Mouse (Mus musculus): ENCODE results near the gene Epo. TPM values are rescaled to one million over a fixed set of nuclear protein-coding genes. Genes with fewer than 3 reads are reported as not detected.

Epo gene
- polyA plus RNA-seq, 1 experiment from 2014 or later, result 0.80 TPM

- H3K36me3 ChIP-seq (ENCODE audit: control insufficient read depth, insufficient read depth, low read length), result peaks cover 77% of the 10 kb centered on the region
Observed at GRCm38 (mm10) chr5:137527413-137527812, 5.6 kb downstream of the Epo start.

GRCm38 (mm10) chr5:137526192-137526936, 6.7 kb downstream of the Epo start:
- Histone ChIP-seq H3K9me3 (ENCODE audit: control insufficient read depth, low read length) (no peaks in the 10 kb centered on the region), H3K4me2 (ENCODE audit: low read length) (no peak overlapping the region), H3K9ac (ENCODE audit: low read length) (no peak overlapping the region), H3K27me3 (replicated peaks; ENCODE audit: control insufficient read depth, insufficient read depth, low read length) (no peaks in the 10 kb centered on the region), H3K27ac (ENCODE audit: low read depth) (no peak overlapping the region), H3K4me3 (ENCODE audit: low read depth, low read length) (no peak overlapping the region), H3K36me3 (ENCODE audit: control insufficient read depth, insufficient read depth, low read length) (peaks cover 88% of the 10 kb centered on the region), H3K4me1 (replicated peaks; ENCODE audit: control insufficient read depth, insufficient read depth, low read length) (peaks cover 9% of the 10 kb centered on the region; the same call in 1 of the 2 replicates)
- DNase-seq (ENCODE audit: low spot score) (no peak), ATAC-seq (replicated peaks; ENCODE audit: low FRiP score, low TSS enrichment, low read depth) (no peak)
- WGBS, result 55% methylated on average over 16 of the region's 16 CpGs

More at GRCm38 (mm10) chr5:137527413-137527812, 5.6 kb downstream of the Epo start:
- Histone ChIP-seq H3K4me3 (ENCODE audit: low read depth, low read length) (no peak overlapping the region), H3K4me1 (replicated peaks; ENCODE audit: control insufficient read depth, insufficient read depth, low read length) (peaks cover 9% of the 10 kb centered on the region; the same call in 1 of the 2 replicates), H3K4me2 (ENCODE audit: low read length) (no peak overlapping the region), H3K27ac (ENCODE audit: low read depth) (no peak overlapping the region), H3K27me3 (replicated peaks; ENCODE audit: control insufficient read depth, insufficient read depth, low read length) (no peaks in the 10 kb centered on the region), H3K9ac (ENCODE audit: low read length) (no peak overlapping the region), H3K9me3 (ENCODE audit: control insufficient read depth, low read length) (no peaks in the 10 kb centered on the region)
- ATAC-seq (replicated peaks; ENCODE audit: low FRiP score, low TSS enrichment, low read depth) (no peak), DNase-seq (ENCODE audit: low spot score) (no peak)
- WGBS, result 43% methylated on average over 1 of the region's 1 CpGs

- Histone ChIP-seq H3K27ac (ENCODE audit: low read depth) (no peak overlapping the region), H3K4me3 (ENCODE audit: low read depth, low read length) (no peak overlapping the region), H3K27me3 (replicated peaks; ENCODE audit: control insufficient read depth, insufficient read depth, low read length) (no peaks in the 10 kb centered on the region), H3K36me3 (ENCODE audit: control insufficient read depth, insufficient read depth, low read length) (peaks cover 96% of the 10 kb centered on the region), H3K9me3 (ENCODE audit: control insufficient read depth, low read length) (no peaks in the 10 kb centered on the region), H3K4me2 (ENCODE audit: low read length) (no peak overlapping the region), H3K9ac (ENCODE audit: low read length) (no peak overlapping the region), H3K4me1 (replicated peaks; ENCODE audit: control insufficient read depth, insufficient read depth, low read length) (peaks cover 9% of the 10 kb centered on the region; the same call in 1 of the 2 replicates)
- ATAC-seq (replicated peaks; ENCODE audit: low FRiP score, low TSS enrichment, low read depth) (no peak), DNase-seq (ENCODE audit: low spot score) (no peak)
- 75% methylated on average over 16 of the region's 16 CpGs for WGBS
Observed at GRCm38 (mm10) chr5:137525511-137525910, 7.5 kb downstream of the Epo start.

GRCm38 (mm10) chr5:137524671-137525070, 8.4 kb downstream of the Epo start:
- Histone ChIP-seq H3K4me3 (ENCODE audit: low read depth, low read length) (no peak overlapping the region), H3K27me3 (replicated peaks; ENCODE audit: control insufficient read depth, insufficient read depth, low read length) (no peaks in the 10 kb centered on the region), H3K9me3 (ENCODE audit: control insufficient read depth, low read length) (no peaks in the 10 kb centered on the region), H3K36me3 (ENCODE audit: control insufficient read depth, insufficient read depth, low read length) (peaks cover 98% of the 10 kb centered on the region), H3K9ac (ENCODE audit: low read length) (no peak overlapping the region), H3K4me1 (replicated peaks; ENCODE audit: control insufficient read depth, insufficient read depth, low read length) (0 out of 2 replicates have a peak, but pooled peaks cover 4% of the 10 kb centered on the region), H3K27ac (ENCODE audit: low read depth) (no peak overlapping the region), H3K4me2 (ENCODE audit: low read length) (no peak overlapping the region)
- no peak for DNase-seq (ENCODE audit: low spot score)
- no peak for ATAC-seq (replicated peaks; ENCODE audit: low FRiP score, low TSS enrichment, low read depth)
- 86% methylated on average over 13 of the region's 13 CpGs for WGBS

GRCm38 (mm10) chr5:137524251-137524515, 8.9 kb downstream of the Epo start:
- WGBS, result 85% methylated on average over 8 of the region's 8 CpGs
- Histone ChIP-seq H3K9ac (ENCODE audit: low read length) (no peak overlapping the region), H3K4me3 (ENCODE audit: low read depth, low read length) (no peak overlapping the region), H3K27me3 (replicated peaks; ENCODE audit: control insufficient read depth, insufficient read depth, low read length) (no peaks in the 10 kb centered on the region), H3K4me2 (ENCODE audit: low read length) (no peak overlapping the region), H3K36me3 (ENCODE audit: control insufficient read depth, insufficient read depth, low read length) (peaks cover 98% of the 10 kb centered on the region), H3K27ac (ENCODE audit: low read depth) (no peak overlapping the region), H3K4me1 (replicated peaks; ENCODE audit: control insufficient read depth, insufficient read depth, low read length) (no peaks in the 10 kb centered on the region), H3K9me3 (ENCODE audit: control insufficient read depth, low read length) (no peaks in the 10 kb centered on the region)
- ATAC-seq (replicated peaks; ENCODE audit: low FRiP score, low TSS enrichment, low read depth), result no peak
- no peak for DNase-seq (ENCODE audit: low spot score)

GRCm38 (mm10) chr5:137523396-137524250, 9.4 kb downstream of the Epo start:
- no peak overlapping the region for H3K4me3 ChIP-seq (ENCODE audit: low read depth, low read length)
- no peak overlapping the region for H3K4me2 ChIP-seq (ENCODE audit: low read length)
- no peaks in the 10 kb centered on the region for H3K9me3 ChIP-seq (ENCODE audit: control insufficient read depth, low read length)
- ATAC-seq (replicated peaks; ENCODE audit: low FRiP score, low TSS enrichment, low read depth), result no peak
- no peaks in the 10 kb centered on the region for H3K4me1 ChIP-seq (replicated peaks; ENCODE audit: control insufficient read depth, insufficient read depth, low read length)
- no peaks in the 10 kb centered on the region for H3K27me3 ChIP-seq (replicated peaks; ENCODE audit: control insufficient read depth, insufficient read depth, low read length)
- H3K27ac ChIP-seq (ENCODE audit: low read depth), result no peak overlapping the region
- WGBS, result 82% methylated on average over 25 of the region's 25 CpGs
- no peak overlapping the region for H3K9ac ChIP-seq (ENCODE audit: low read length)
- H3K36me3 ChIP-seq (ENCODE audit: control insufficient read depth, insufficient read depth, low read length), result peaks cover 98% of the 10 kb centered on the region
- no peak for DNase-seq (ENCODE audit: low spot score)

- DNase-seq (ENCODE audit: low spot score), result no peak
- H3K9ac ChIP-seq (ENCODE audit: low read length), result no peak overlapping the region
- H3K36me3 ChIP-seq (ENCODE audit: control insufficient read depth, insufficient read depth, low read length), result peaks cover 93% of the 10 kb centered on the region
- H3K4me1 ChIP-seq (replicated peaks; ENCODE audit: control insufficient read depth, insufficient read depth, low read length), result no peaks in the 10 kb centered on the region
- no peak overlapping the region for H3K4me2 ChIP-seq (ENCODE audit: low read length)
- H3K4me3 ChIP-seq (ENCODE audit: low read depth, low read length), result no peak overlapping the region
- ATAC-seq (replicated peaks; ENCODE audit: low FRiP score, low TSS enrichment, low read depth), result no peak
- WGBS, result 76% methylated on average over 11 of the region's 11 CpGs
- H3K27ac ChIP-seq (ENCODE audit: low read depth), result no peak overlapping the region
- H3K9me3 ChIP-seq (ENCODE audit: control insufficient read depth, low read length), result no peaks in the 10 kb centered on the region
- H3K27me3 ChIP-seq (replicated peaks; ENCODE audit: control insufficient read depth, insufficient read depth, low read length), result no peaks in the 10 kb centered on the region
Observed at GRCm38 (mm10) chr5:137522711-137523110, 10.3 kb downstream of the Epo start.

GRCm38 (mm10) chr5:137521861-137522260, 11.2 kb downstream of the Epo start:
- H3K4me2 ChIP-seq (ENCODE audit: low read length), result no peak overlapping the region
- no peak overlapping the region for H3K4me3 ChIP-seq (ENCODE audit: low read depth, low read length)
- H3K4me1 ChIP-seq (replicated peaks; ENCODE audit: control insufficient read depth, insufficient read depth, low read length), result no peaks in the 10 kb centered on the region
- ATAC-seq (replicated peaks; ENCODE audit: low FRiP score, low TSS enrichment, low read depth) (no peak), DNase-seq (ENCODE audit: low spot score) (no peak)
- no peak overlapping the region for H3K9ac ChIP-seq (ENCODE audit: low read length)
- H3K27ac ChIP-seq (ENCODE audit: low read depth), result no peak overlapping the region
- no peaks in the 10 kb centered on the region for H3K9me3 ChIP-seq (ENCODE audit: control insufficient read depth, low read length)
- 79% methylated on average over 9 of the region's 9 CpGs for WGBS
- H3K36me3 ChIP-seq (ENCODE audit: control insufficient read depth, insufficient read depth, low read length), result peaks cover 94% of the 10 kb centered on the region
- H3K27me3 ChIP-seq (replicated peaks; ENCODE audit: control insufficient read depth, insufficient read depth, low read length), result no peaks in the 10 kb centered on the region

Measured in intestine, embryonic 14.5 days (tissue).